Mouse (Mus musculus) testis, adult 2 months (tissue): ENCODE data around the gene Ptrh1.

ENCODE experiments used
- CTCF ChIP-seq: fragments of 200-500 bp; IDR thresholded peaks from 2 replicates; pipeline ENCODE4 v1.5.1; 2012; ENCODE audit warnings: low read depth, mild to moderate bottlenecking, inconsistent platforms, low read length, moderate library complexity; ENCODE audit not compliant: control insufficient read depth, insufficient read depth, insufficient replicate concordance
- POLR2A ChIP-seq: fragments of 200-500 bp; IDR thresholded peaks from 2 replicates; pipeline ENCODE4 v1.6.1; 2012; ENCODE audit warnings: low read depth, mild to moderate bottlenecking, inconsistent platforms, low read length, moderate library complexity; ENCODE audit not compliant: control insufficient read depth

DNA sequence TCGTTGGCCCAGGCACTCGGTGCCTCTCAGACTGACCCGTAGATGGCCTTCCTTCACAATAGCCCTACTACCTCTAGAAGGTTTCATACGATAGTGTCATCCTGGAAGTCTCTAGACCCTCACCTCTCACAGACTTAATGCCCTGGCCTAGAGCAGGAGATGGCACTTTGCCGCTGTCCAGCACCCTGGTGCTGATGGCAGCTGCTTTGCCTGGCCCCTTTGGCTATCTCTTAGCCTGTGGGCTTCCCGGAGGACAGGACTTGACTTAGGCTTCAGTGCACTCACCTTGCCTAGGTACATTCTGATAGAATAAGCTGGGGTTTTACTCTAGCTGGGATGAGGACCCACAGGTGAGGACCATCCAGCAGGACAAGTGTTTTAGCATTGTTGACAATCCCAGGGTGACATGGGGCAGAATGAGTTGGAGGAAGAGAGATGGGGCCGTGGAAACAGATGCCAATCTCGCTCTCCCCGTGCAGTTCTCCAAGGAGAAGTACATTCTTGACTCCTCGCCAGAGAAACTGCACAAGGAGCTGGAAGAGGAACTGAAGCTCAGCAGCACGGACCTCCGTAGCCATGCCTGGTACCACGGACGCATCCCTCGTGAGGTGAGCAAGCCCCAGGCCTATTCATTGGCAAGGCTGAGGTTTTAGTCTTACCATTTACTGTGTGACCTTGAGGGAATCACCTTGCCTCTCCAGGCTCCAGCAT lies 31.2 kb upstream of the Ptrh1 start:
- TF ChIP-seq CTCF: no peak
- TF ChIP-seq POLR2A: no peak
